Mouse (Mus musculus): ENCODE measurements around the gene Opcml. TPM values are rescaled to one million over a fixed set of nuclear protein-coding genes. Genes with fewer than 3 reads are reported as not detected.

Opcml gene
- 0.20 and 0.49 TPM in 2 replicates for polyA plus RNA-seq (2012; rRNA removed)

- DNase-seq (ENCODE audit: low read depth): no peak
These were observed at the start of gene Opcml for GRCm38 (mm10) chr9:27790725-27791638. TSS of gene Opcml (plus strand) at chr9:27790775.

GRCm38 (mm10) chr9:27758709-27759108 lies 31.9 kb upstream of the Opcml start:
- DNase-seq (ENCODE audit: low read depth): no peak

GRCm38 (mm10) chr9:27761196-27761595 lies 29.4 kb upstream of the Opcml start:
- no peak for DNase-seq (ENCODE audit: low read depth)

GRCm38 (mm10) chr9:27766446-27766845 lies 24.1 kb upstream of the Opcml start:
- no peak for DNase-seq (ENCODE audit: low read depth)

GRCm38 (mm10) chr9:27767196-27767900 lies 23.2 kb upstream of the Opcml start:
- no peak for DNase-seq (ENCODE audit: low read depth)

GRCm38 (mm10) chr9:27768788-27769187 lies 21.8 kb upstream of the Opcml start:
- no peak for DNase-seq (ENCODE audit: low read depth)

GRCm38 (mm10) chr9:27781291-27781993 lies 9.1 kb upstream of the Opcml start:
- no peak for DNase-seq (ENCODE audit: low read depth)

- DNase-seq (ENCODE audit: low read depth): no peak
These were observed 8.6 kb upstream of the Opcml start for GRCm38 (mm10) chr9:27781994-27782337.

- DNase-seq (ENCODE audit: low read depth): no peak
These were observed 1.0 kb downstream of the Opcml start for GRCm38 (mm10) chr9:27791639-27791966.

- no peak for DNase-seq (ENCODE audit: low read depth)
These were observed 1.7 kb downstream of the Opcml start for GRCm38 (mm10) chr9:27792226-27792625.

GRCm38 (mm10) chr9:27792994-27793393 lies 2.4 kb downstream of the Opcml start:
- no peak for DNase-seq (ENCODE audit: low read depth)

- DNase-seq (ENCODE audit: low read depth): no peak
These were observed 6.0 kb downstream of the Opcml start for GRCm38 (mm10) chr9:27796535-27796934.

GRCm38 (mm10) chr9:27800992-27801391 lies 10.4 kb downstream of the Opcml start:
- DNase-seq (ENCODE audit: low read depth): no peak

GRCm38 (mm10) chr9:27801807-27802206 lies 11.2 kb downstream of the Opcml start:
- no peak for DNase-seq (ENCODE audit: low read depth)

GRCm38 (mm10) chr9:27802379-27802778 lies 11.8 kb downstream of the Opcml start:
- no peak for DNase-seq (ENCODE audit: low read depth)

GRCm38 (mm10) chr9:27804461-27804860 lies 13.9 kb downstream of the Opcml start:
- DNase-seq (ENCODE audit: low read depth): no peak

GRCm38 (mm10) chr9:27809741-27810140 lies 19.2 kb downstream of the Opcml start:
- no peak for DNase-seq (ENCODE audit: low read depth)

GRCm38 (mm10) chr9:27813207-27813790 lies 22.7 kb downstream of the Opcml start:
- DNase-seq (ENCODE audit: low read depth): no peak

GRCm38 (mm10) chr9:27814161-27814560 lies 23.6 kb downstream of the Opcml start:
- no peak for DNase-seq (ENCODE audit: low read depth)

- no peak for DNase-seq (ENCODE audit: low read depth)
These were observed 30.6 kb downstream of the Opcml start for GRCm38 (mm10) chr9:27821197-27821596.

GRCm38 (mm10) chr9:27822681-27823080 lies 32.1 kb downstream of the Opcml start:
- no peak for DNase-seq (ENCODE audit: low read depth)

- no peak for DNase-seq (ENCODE audit: low read depth)
These were observed 33.8 kb downstream of the Opcml start for GRCm38 (mm10) chr9:27824424-27824823.

All from gonadal fat pad, adult 2 months (tissue).